Mouse (Mus musculus) heart, postnatal 36 days (tissue): ENCODE results near the gene Tspan18. TPM values are rescaled to one million over a fixed set of nuclear protein-coding genes. Genes with fewer than 3 reads are reported as not detected.

Source experiments
- DNase-seq, 2 experiments: peaks; one replicate each; pipeline ENCODE4 v3.0.0; 2021 to 2022
- intact Hi-C: fragments of 180-260 bp; cut with DNase I; formaldehyde crosslinking; loops from one replicate; pipeline ENCODE4 v1.15.1; 2025
- total RNA-seq, 2 experiments: library from RNA; stranded (reverse); gene quantifications; 2 replicates each; pipeline ENCODE4 v1.2.3; 2021

Gene Tspan18
- total RNA-seq, 2 experiments from 2014 or later: 12.4 to 16.2 TPM

- intact Hi-C loops: no loop called here
Observed at GRCm38 (mm10) chr2:93174159-93174558, 160.1 kb downstream of the Tspan18 start.

DNA sequence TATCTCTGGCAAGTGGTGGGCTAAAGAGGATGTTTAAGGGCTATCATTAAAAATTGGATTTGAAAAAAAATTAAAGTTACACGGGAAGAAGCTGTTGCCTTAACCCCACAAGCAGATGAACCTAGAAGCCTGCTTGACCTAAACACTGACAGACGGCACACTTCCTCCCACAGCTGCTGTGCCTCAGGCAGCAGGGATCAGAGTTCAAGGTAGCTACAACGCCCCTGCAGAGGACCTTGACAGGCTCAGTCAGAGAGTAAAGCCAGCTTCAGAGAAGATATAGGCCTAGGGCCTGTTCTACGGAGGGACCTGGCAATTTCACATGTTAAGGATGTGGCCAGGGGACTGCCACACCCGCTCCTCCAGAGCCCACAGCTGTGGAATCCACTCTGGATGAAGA, 161.8 kb downstream of the Tspan18 start:
- DNase-seq: no peak
- intact Hi-C loops: no loop called here

More at GRCm38 (mm10) chr2:93174159-93174558, 160.1 kb downstream of the Tspan18 start:
- DNase-seq: no peak

DNA sequence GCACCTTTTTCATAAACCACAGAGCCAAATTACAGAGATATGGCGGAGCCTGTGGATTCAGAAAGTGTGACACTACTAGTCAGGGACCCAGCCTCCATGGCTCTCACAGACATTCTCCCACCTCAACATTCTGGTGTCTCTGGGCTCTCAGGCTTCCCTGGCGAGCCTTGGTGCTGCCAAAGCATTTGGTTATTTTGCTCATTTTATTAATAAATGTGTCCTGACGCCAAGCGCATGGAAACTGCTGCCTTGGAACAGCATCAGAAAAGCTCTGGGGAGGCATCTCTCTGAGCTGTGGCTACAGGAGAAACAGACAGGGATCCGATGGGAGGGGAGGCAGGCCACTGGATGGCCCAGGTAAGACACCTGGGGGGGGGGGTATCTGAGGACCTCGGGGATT, 162.4 kb downstream of the Tspan18 start:
- intact Hi-C loops: no loop called here
- DNase-seq: no peak

- no peak for DNase-seq
- intact Hi-C loops: no loop called here
Observed at GRCm38 (mm10) chr2:93170845-93171200, 163.5 kb downstream of the Tspan18 start.

DNA sequence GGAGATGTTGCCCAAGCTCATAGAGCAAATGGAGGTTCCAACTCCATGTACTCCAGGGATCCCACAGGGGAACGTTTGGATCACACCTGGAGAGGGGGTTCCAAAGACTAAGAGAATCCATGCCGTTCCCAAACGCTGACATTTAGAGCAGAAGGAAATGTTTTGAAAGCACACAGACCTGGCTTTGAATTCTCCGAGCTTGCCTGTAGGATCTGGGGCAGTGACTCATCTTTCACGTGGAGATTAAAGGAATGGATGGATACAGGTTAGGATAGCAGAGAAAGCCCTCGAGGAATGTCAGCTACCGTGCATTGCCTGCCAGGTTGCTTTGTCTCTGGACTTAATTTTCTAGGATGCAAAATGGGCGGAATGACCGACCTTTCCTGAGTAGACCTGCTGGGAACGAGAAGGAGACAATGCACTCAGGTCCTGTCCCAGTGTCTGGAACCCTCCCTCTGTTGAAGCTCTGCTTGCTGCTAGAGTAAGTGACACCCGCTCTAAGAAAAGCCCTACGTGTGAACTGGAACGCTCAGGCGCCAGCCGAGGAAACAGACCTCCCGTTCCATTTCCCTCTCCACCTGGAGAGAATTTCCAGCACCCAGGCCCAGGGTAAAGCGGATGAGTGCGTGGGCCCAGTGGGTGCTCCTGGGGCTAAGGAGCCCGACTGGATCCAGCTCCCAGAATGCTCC, 164.0 kb downstream of the Tspan18 start:
- no peak for DNase-seq
- intact Hi-C loops: no loop called here

GRCm38 (mm10) chr2:93166734-93167406, 167.4 kb downstream of the Tspan18 start:
- intact Hi-C loops: loop anchor here (2.0 kb wide), 1 partner anchor 20 kb away; the partner anchor contains the start of gene Trp53i11
- DNase-seq: no peak

DNA sequence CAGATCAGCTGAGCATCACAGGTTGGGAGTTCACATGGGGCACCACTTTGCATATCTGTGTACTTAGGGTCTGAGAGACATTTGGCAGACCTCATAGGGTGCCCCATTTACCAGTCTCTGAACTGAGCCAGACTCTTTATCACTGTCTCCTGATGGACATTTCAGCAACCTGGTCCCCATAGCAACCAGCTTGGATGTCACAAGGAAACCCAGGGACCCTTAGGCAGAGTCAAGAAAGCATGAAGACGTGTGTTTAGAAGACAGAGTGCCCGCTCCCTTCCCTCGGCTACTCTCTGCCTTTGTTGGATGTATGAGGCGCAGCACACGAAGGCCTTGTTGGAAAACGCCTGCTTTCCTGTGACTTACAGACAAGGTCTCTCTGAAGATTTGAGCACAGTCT, 168.0 kb downstream of the Tspan18 start:
- DNase-seq: no peak
- intact Hi-C loops: loop anchor here (2.0 kb wide), 1 partner anchor 21 kb away; the partner anchor contains the start of gene Trp53i11

GRCm38 (mm10) chr2:93163750-93164335, 170.5 kb downstream of the Tspan18 start:
- DNase-seq: no peak
- intact Hi-C loops: loop anchor here (2.0 kb wide), 1 partner anchor 29 kb away; no protein-coding TSS in a partner anchor

DNA sequence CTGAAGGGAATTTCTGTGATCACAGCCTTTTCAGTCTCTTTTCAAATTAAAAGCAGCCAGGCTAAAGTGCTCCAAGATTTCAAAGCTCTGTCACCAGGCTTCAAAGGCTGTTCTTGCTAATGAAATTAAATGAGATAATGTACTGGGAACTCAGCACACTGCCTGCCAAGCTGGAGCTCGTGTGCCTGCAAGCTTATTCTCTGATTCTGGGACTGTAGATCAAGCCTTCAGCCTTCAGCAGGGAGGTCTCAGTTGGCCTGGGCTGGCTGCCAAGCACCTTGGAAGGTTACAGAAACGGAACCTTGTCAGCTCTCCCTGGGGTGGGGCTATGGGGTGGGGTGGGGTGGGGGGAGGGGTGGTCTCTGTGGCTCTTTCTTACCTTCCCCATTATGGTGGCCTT, 171.0 kb downstream of the Tspan18 start:
- intact Hi-C loops: loop anchor here (2.0 kb wide), 1 partner anchor 29 kb away; no protein-coding TSS in a partner anchor
- peak in 1 of 2 experiments; percentile 37 for DNase-seq

GRCm38 (mm10) chr2:93162791-93163190, 171.5 kb downstream of the Tspan18 start:
- peak in 1 of 2 experiments; percentile 26 for DNase-seq
- intact Hi-C loops: loop anchor here (1.0 to 2.0 kb wide), 2 partner anchors 19 to 28 kb away; no protein-coding TSS in a partner anchor

DNA sequence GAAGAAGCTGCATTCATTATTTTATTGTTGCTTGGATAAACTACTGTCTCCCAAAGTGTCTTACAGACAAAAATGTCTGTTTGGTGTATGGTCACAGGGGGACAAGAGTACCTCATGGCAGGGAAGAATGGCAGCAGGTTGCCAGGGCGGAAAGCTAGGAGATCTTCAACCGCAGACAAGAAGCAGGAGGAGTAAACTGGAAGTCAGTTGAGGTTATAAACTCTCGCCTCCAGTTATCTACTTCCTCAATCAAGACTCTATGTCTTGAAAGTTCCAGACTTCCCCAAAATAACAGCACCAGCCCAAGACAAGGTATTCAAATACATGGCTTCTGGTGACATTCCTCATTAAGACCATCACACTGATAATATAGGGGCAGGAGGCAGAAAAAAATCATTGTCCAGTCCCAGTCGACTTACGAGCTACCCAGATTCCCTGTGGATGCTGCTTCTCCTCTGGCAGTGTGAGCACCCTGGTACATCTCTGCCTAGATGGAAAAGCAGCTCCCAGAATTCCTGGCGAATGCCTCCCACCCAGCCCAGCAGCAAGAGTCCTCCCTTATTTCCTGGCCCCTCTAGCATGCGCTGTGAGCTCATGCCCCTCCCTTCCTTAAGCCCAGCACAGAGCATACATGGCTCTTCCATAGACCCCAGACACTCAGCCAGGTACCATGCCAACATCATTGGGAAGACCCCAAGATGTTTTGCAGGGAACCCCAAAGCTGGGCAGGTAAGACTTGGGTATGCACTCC, 172.2 kb downstream of the Tspan18 start:
- intact Hi-C loops: loop anchor here (1.0 to 2.0 kb wide), 2 partner anchors 19 to 27 kb away; no protein-coding TSS in a partner anchor
- DNase-seq: no peak

- intact Hi-C loops: no loop called here
- DNase-seq: no peak
Observed at GRCm38 (mm10) chr2:93160467-93161035, 173.8 kb downstream of the Tspan18 start.

DNA sequence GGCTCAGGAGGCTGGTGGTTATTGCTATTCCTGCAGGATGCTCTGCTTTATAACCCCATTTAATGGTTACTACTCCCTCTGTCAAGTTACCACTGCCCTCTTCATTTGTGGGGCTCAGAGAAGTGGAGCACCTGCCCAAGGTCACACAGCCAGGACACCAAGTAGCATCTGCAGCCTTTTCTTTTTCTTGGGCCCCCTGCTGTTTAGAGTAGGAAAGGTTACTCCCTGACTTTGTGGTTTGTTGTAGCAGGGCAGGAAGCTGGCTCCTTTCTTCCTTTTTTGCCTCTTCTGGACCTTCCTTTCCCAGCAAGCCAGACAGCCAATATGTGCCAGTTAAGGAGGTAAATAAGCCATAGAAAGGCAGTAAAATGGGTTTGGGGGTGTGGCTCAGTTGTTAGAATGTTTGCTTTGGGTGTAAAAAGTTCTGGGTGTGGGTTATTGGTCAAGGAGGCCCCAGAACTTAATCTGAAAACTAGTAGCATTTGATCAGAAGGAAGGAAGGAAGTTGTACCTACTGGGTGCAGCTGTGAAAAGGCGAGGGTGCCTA, 179.7 kb downstream of the Tspan18 start:
- intact Hi-C loops: no loop called here
- DNase-seq: no peak

- intact Hi-C loops: no loop called here
Observed at GRCm38 (mm10) chr2:93153833-93154232, 180.5 kb downstream of the Tspan18 start.

GRCm38 (mm10) chr2:93152883-93153491, 181.3 kb downstream of the Tspan18 start:
- DNase-seq: no peak
- intact Hi-C loops: no loop called here

More at GRCm38 (mm10) chr2:93153833-93154232, 180.5 kb downstream of the Tspan18 start:
- no peak for DNase-seq

DNA sequence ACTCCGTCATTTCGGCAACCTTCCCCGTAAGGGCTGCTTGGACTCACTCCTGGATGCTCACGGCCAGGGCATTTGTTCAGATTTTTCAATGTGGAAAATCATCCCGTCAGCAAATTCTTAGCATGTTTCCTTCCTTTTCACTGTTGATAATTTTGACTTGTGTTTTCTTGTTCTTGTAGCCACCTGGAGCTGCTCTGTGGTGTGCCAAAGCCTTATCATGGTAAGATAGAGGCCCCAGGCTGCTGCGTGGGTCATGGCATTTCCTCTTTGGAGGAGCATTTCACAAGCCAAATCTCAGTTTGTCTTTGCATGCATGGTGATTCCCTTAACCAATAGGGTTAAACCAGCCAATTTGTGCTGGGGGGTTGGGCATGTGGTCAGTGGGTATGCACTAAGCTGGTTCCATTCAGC, 182.1 kb downstream of the Tspan18 start:
- intact Hi-C loops: no loop called here
- DNase-seq: no peak
